Mouse (Mus musculus) heart, postnatal 36 days (tissue): ENCODE measurements around the gene Dbx1. TPM values are rescaled to one million over a fixed set of nuclear protein-coding genes. Genes with fewer than 3 reads are reported as not detected.

Source experiments
- DNase-seq, 2 experiments: peaks; one replicate each; pipeline ENCODE4 v3.0.0; 2021 to 2022
- intact Hi-C: fragments of 180-260 bp; cut with DNase I; formaldehyde crosslinking; loops from one replicate; pipeline ENCODE4 v1.15.1; 2025
- total RNA-seq, 2 experiments: library from RNA; stranded (reverse); gene quantifications; 2 replicates each; pipeline ENCODE4 v1.2.3; 2021

Gene Dbx1
- total RNA-seq, 2 experiments from 2014 or later = not detected

- DNase-seq = no peak
- intact Hi-C loops = no loop called here
These were observed 3.2 kb downstream of the Dbx1 start for GRCm38 (mm10) chr7:49633375-49633956.

- intact Hi-C loops = no loop called here
- DNase-seq = no peak
These were observed 4.3 kb downstream of the Dbx1 start for GRCm38 (mm10) chr7:49632391-49632790.

- intact Hi-C loops = no loop called here
- no peak for DNase-seq
These were observed 4.8 kb downstream of the Dbx1 start for GRCm38 (mm10) chr7:49631885-49632284.

GRCm38 (mm10) chr7:49620160-49620559 is 16.5 kb downstream of the Dbx1 start:
- intact Hi-C loops = no loop called here
- DNase-seq = no peak

- DNase-seq = no peak
- intact Hi-C loops = loop anchor here (5.0 kb wide), 1 partner anchor 305 kb away; no protein-coding TSS in a partner anchor
These were observed 19.6 kb downstream of the Dbx1 start for GRCm38 (mm10) chr7:49617087-49617486.

GRCm38 (mm10) chr7:49616258-49616735 is 20.4 kb downstream of the Dbx1 start:
- intact Hi-C loops = loop anchor here (1.0 to 5.0 kb wide), 2 partner anchors 138 to 306 kb away; no protein-coding TSS in a partner anchor
- DNase-seq = peak; percentile 51 to 73

GRCm38 (mm10) chr7:49604965-49605795 is 31.5 kb downstream of the Dbx1 start:
- intact Hi-C loops = no loop called here
- DNase-seq = peak; percentile 25 to 38

GRCm38 (mm10) chr7:49604244-49604643 is 32.4 kb downstream of the Dbx1 start:
- intact Hi-C loops = no loop called here
- no peak for DNase-seq

- peak; percentile 50 to 64 for DNase-seq
- intact Hi-C loops = loop anchor here (1.0 kb wide), 1 partner anchor 130 kb away; no protein-coding TSS in a partner anchor
These were observed 35.3 kb downstream of the Dbx1 start for GRCm38 (mm10) chr7:49601191-49601975.

GRCm38 (mm10) chr7:49599950-49600349 is 36.7 kb downstream of the Dbx1 start:
- no peak for DNase-seq
- intact Hi-C loops = no loop called here

GRCm38 (mm10) chr7:49598225-49598624 is 38.4 kb downstream of the Dbx1 start:
- intact Hi-C loops = no loop called here
- no peak for DNase-seq

GRCm38 (mm10) chr7:49597776-49598175 is 38.9 kb downstream of the Dbx1 start:
- intact Hi-C loops = no loop called here
- DNase-seq = no peak

- DNase-seq = no peak
- intact Hi-C loops = no loop called here
These were observed 47.0 kb downstream of the Dbx1 start for GRCm38 (mm10) chr7:49589635-49590034.

- no peak for DNase-seq
- intact Hi-C loops = no loop called here
These were observed 50.0 kb downstream of the Dbx1 start for GRCm38 (mm10) chr7:49586530-49587120.

- intact Hi-C loops = no loop called here
These were observed 53.5 kb downstream of the Dbx1 start for GRCm38 (mm10) chr7:49583176-49583575.

GRCm38 (mm10) chr7:49582551-49582950 is 54.1 kb downstream of the Dbx1 start:
- intact Hi-C loops = no loop called here
- DNase-seq = no peak

More at GRCm38 (mm10) chr7:49583176-49583575, 53.5 kb downstream of the Dbx1 start:
- DNase-seq = no peak

GRCm38 (mm10) chr7:49581951-49582350 is 54.7 kb downstream of the Dbx1 start:
- DNase-seq = no peak
- intact Hi-C loops = no loop called here
